In genomic region chr10:70458574-70459263, GRCm38 (mm10) we compare ENCODE assay signal across 14 mouse cellular contexts. TPM values are rescaled to one million over a fixed set of nuclear protein-coding genes. Genes with fewer than 3 reads are reported as not detected.
A peak's percentile ranks its signal among the peaks of the same experiment; 100 is the strongest.
DNase-seq lines count a peak whose midpoint lies in the region; ATAC-seq lines count a peak whose summit lies in the region.
"Had no signal": no experiment of that assay in that cellular context is flagged by ENCODE, and none has a peak within 500 bp of the region (broad histone marks: within the 10 kb centered on the region; RNA-seq: fewer than 3 reads in every experiment).

No protein-coding gene starts in this region.

- H3K27me3 ChIP-seq in kidney, embryonic 16.5 days (ENCODE audit: insufficient read depth, low read length) = no peaks in the 10 kb centered on the region
- no peaks in the 10 kb centered on the region for H3K27me3 ChIP-seq in hindbrain, embryonic 12.5 days
- H3K27me3 ChIP-seq: embryonic facial prominence, embryonic 12.5 days; heart, embryonic 12.5 days; Patski had no signal

- 0 out of 2 replicates have a peak, but pooled peaks have one; percentile 63 for ATAC-seq in kidney, embryonic 16.5 days (ENCODE audit: low FRiP score, low TSS enrichment)
- peak; percentile 85 for ATAC-seq in hindbrain, embryonic 12.5 days (ENCODE audit: low FRiP score)
- ATAC-seq: Patski had no signal

- no peaks in the 10 kb centered on the region; the same call in 1 of the 2 replicates for H3K36me3 ChIP-seq in kidney, embryonic 16.5 days (ENCODE audit: insufficient read depth, low read length)
- H3K36me3 ChIP-seq in hindbrain, embryonic 12.5 days = peaks cover 46% of the 10 kb centered on the region

- DNase-seq in embryo, embryonic 10.5 days (ENCODE audit: low spot score) = peak; percentile 6
- DNase-seq in embryo, embryonic 9.5 days (ENCODE audit: extremely low spot score) = no peak
- no peak for DNase-seq in kidney, adult 18-20 months
- DNase-seq in Muller cell, postnatal 12 days (ENCODE audit: inconsistent ontology term) = peak; percentile 31
- no peak for DNase-seq in adrenal gland, postnatal 36 days
- no peak for DNase-seq in urinary bladder, postnatal 4 days (ENCODE audit: low spot score in 2 of 2)
- DNase-seq: cerebellum, adult 2 months; gastrocnemius, postnatal 36 days; lung, embryonic 14.5 days had no signal

- H3K4me1 ChIP-seq in kidney, embryonic 16.5 days (ENCODE audit: insufficient read depth, low read length) = no peaks in the 10 kb centered on the region
- H3K4me1 ChIP-seq in hindbrain, embryonic 12.5 days = no peaks in the 10 kb centered on the region
- H3K4me1 ChIP-seq: embryonic facial prominence, embryonic 12.5 days; heart, embryonic 12.5 days had no signal

- WGBS in kidney, embryonic 16.5 days = 44% methylated on average over 11 of the region's 11 CpGs
- 63% methylated on average over 11 of the region's 11 CpGs for WGBS in hindbrain, embryonic 12.5 days

- no peak overlapping the region for H3K27ac ChIP-seq in kidney, embryonic 16.5 days (ENCODE audit: low read length)
- H3K27ac ChIP-seq in hindbrain, embryonic 12.5 days = peak overlapping the region; percentile 18; the same call in 1 of the 2 replicates
- H3K27ac ChIP-seq: embryonic facial prominence, embryonic 12.5 days had no signal

- no peak overlapping the region for H3K4me2 ChIP-seq in kidney, embryonic 16.5 days (replicated peaks; ENCODE audit: low read depth, low read length)
- no peak overlapping the region for H3K4me2 ChIP-seq in hindbrain, embryonic 12.5 days (replicated peaks)
- H3K4me2 ChIP-seq: embryonic facial prominence, embryonic 12.5 days; heart, embryonic 12.5 days; lung, embryonic 14.5 days had no signal

- no peak overlapping the region for H3K9ac ChIP-seq in kidney, embryonic 16.5 days (replicated peaks; ENCODE audit: low read length)
- no peak overlapping the region for H3K9ac ChIP-seq in hindbrain, embryonic 12.5 days
- H3K9ac ChIP-seq: embryonic facial prominence, embryonic 12.5 days; heart, embryonic 12.5 days; lung, embryonic 14.5 days had no signal

- no peaks in the 10 kb centered on the region for H3K9me3 ChIP-seq in kidney, embryonic 16.5 days (ENCODE audit: low read length)
- no peaks in the 10 kb centered on the region; the same call in 1 of the 2 replicates for H3K9me3 ChIP-seq in hindbrain, embryonic 12.5 days (replicated peaks)
- H3K9me3 ChIP-seq: embryonic facial prominence, embryonic 12.5 days had no signal

- no peak overlapping the region for H3K4me3 ChIP-seq in kidney, embryonic 16.5 days (ENCODE audit: low read length)
- no peak overlapping the region for H3K4me3 ChIP-seq in hindbrain, embryonic 12.5 days
- H3K4me3 ChIP-seq: embryonic facial prominence, embryonic 12.5 days; heart, embryonic 12.5 days had no signal

RNA-seq across cellular contexts. Expression of gene Fam13c, which starts 18.4 kb away (rescaled TPM):
- 6.6 and 6.7 TPM in 2 replicates for polyA plus RNA-seq in kidney, embryonic 16.5 days (2015; fragmentation: Nextera tagmentation; extraction: Ambion mirVana)
- 22.1 and 23.7 TPM in 2 replicates for polyA plus RNA-seq in hindbrain, embryonic 12.5 days (2016; fragmentation: Nextera tagmentation; extraction: Ambion mirVana)
- total RNA-seq in adrenal gland, postnatal 36 days (2021) = 10 to 100 TPM; 15.2 to 26.3 TPM

Comparison
In these comparisons a context has a peak if more than half of its experiments do, and no peak if none do; other contexts are left out.
1. DNase-seq: peak in embryo, embryonic 10.5 days (single experiment) and Muller cell, postnatal 12 days (single experiment); none in embryo, embryonic 9.5 days (single experiment), kidney, adult 18-20 months (single experiment), adrenal gland, postnatal 36 days (0 of 2) and urinary bladder, postnatal 4 days (0 of 2).